Mouse (Mus musculus) liver, adult (tissue): ENCODE data around the gene Dtx3l.

Source experiments
- GATA4 ChIP-seq: IDR thresholded peaks from 2 replicates; pipeline ENCODE4 v1.6.1; 2014; ENCODE audit warnings: mild to moderate bottlenecking, low read length; ENCODE audit not compliant: insufficient replicate concordance

Gene Dtx3l

GRCm38 (mm10) chr16:35906887-35907286, 32.1 kb downstream of the Dtx3l start:
- no peak for TF ChIP-seq GATA4

GRCm38 (mm10) chr16:35905819-35906485, 33.0 kb downstream of the Dtx3l start:
- no peak for TF ChIP-seq GATA4

DNA sequence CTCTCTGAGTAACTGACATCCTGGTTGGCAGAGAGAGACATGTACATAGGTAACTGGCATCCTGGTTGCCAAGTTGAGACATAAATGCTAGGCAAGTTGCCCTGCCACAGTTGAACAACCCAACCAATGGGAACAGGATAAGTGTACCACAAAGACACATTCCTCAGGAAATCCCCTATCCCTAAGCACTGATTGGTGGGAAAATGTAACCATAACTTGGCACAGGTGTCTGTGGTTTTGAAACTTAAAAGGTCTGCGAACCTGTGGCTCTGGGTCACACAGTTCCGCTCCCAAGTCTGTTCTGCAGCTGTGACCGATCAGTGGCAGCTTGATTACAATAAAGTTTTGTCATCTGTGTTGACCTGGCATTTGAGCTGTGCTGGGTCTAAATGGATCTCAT, 33.6 kb downstream of the Dtx3l start:
- TF ChIP-seq GATA4, result no peak

DNA sequence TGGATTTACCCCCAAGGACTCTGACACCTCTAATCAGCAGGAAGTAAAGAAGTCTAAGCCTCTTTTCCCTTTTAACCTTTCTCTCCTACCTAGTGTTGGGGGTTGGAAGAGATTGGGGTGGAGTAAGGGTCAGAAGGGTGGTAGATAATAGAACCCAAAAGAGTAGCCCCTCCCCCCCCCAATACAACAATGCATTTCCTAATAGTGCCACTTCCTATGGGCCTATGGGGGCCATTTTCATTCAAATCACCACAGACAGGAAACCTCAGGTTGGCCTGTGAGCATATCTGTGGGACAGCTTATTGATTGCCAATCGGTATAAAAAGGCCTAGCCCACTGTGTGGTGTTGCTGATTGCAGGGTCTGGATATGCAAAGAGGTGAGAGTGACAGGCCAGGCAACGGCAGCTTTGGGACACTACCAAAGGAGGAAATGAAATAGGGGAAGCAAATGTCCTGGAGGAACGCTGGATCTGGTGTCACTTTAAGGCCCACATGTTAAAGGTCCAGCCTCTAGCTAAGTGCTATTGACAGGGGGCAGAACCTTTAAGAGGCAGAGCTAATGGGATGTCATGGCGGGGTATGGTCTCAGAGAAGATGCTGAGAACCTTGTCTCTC, 34.7 kb downstream of the Dtx3l start:
- TF ChIP-seq GATA4, result no peak

- no peak for TF ChIP-seq GATA4
Measured at GRCm38 (mm10) chr16:35903014-35903640, 35.8 kb downstream of the Dtx3l start.

- no peak for TF ChIP-seq GATA4
Measured at GRCm38 (mm10) chr16:35900541-35900940, 38.4 kb downstream of the Dtx3l start.

GRCm38 (mm10) chr16:35894997-35895396, 44.0 kb downstream of the Dtx3l start:
- TF ChIP-seq GATA4, result no peak

DNA sequence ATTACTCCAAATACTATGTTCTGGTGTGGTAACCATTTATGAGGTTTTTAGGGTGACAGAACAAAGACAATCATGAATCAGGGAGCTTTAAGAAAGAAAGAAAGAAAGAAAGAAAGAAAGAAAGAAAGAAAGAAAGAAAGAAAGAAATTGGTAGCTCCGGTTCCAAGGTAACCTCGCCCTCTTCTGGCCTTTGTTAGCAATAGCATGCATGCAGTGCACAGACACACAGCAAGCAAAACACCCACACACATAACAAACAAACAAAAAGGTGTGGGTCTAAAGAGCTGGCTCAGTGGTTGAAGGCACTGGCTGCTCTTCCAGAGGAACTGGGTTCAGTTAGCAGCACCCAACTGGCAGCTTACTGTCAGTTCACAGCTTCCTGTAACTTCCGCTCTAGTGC, 48.3 kb downstream of the Dtx3l start:
- TF ChIP-seq GATA4, result no peak

- TF ChIP-seq GATA4, result no peak
Measured at GRCm38 (mm10) chr16:35888910-35889309, 50.0 kb downstream of the Dtx3l start.

DNA sequence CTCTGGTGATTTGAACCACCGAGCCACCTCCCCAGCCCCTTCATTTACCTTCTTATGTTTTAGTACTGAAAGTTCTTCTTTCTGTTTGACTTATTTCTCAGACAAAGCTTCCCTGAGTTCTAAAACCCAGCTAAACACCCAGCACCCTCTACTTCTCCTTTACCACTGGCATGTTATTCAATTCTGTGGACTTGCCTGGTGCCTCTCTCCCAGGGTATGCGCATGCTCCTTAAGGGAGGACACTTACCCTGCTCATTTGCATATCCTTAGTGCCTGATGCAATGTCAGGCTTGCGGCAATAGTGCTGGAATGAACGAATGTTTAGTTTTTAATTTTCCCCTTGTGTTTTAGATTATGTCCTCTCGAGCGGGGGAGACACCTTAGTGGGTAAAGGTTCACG, 50.8 kb downstream of the Dtx3l start:
- no peak for TF ChIP-seq GATA4
